ENCODE assay signal across 12 mouse cellular contexts in the genomic region with DNA sequence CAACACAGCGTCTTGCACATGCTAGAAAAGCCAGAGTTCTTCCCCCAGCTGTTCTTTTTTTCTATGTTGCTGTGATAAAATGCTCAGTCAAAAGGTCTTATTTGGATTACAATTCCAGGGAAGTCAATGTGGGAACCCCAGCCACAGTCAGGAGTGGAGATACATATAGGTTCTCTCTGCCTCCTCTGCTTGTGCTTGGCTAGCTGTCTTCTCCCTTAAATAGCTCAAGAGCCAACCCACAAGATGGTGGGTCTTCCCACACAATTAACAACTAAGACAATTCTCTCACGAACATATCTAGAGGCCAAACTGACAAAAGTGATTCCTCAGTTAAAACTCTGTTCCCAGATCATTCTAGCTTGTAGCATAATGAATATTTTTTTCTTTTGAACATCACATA.
"Had no signal": no experiment of that assay in that cellular context is flagged by ENCODE, and none has a peak within 500 bp of the region (broad histone marks: within the 10 kb centered on the region; RNA-seq: fewer than 3 reads in every experiment).

No protein-coding gene starts in this region.

- DNase-seq: retina, postnatal 1 day; right cerebral cortex, adult 18-20 months; right cerebral cortex, postnatal 14 days; right cerebral cortex, postnatal 25 days; right cerebral cortex, postnatal 4 days; spleen, adult 18-20 months; thymus, adult 18-20 months; thymus, adult 2 months; thymus, postnatal 14 days; thymus, postnatal 25 days; thymus, postnatal 36 days; thymus, postnatal 4 days had no signal
